In genomic region chr5:123974616-123975111, GRCm38 (mm10) we compare ENCODE assay signal across 7 mouse cellular contexts. TPM values are rescaled to one million over a fixed set of nuclear protein-coding genes. Genes with fewer than 3 reads are reported as not detected.
DNase-seq lines count a peak whose midpoint lies in the region; ATAC-seq lines count a peak whose summit lies in the region.

No protein-coding gene starts in this region.

- 0 out of 2 replicates have a peak, but pooled peaks cover 7% of the 10 kb centered on the region for H3K27me3 ChIP-seq in forebrain, embryonic 15.5 days
- H3K27me3 ChIP-seq in limb, embryonic 13.5 days, result peaks cover 35% of the 10 kb centered on the region
- H3K27me3 ChIP-seq in midbrain, embryonic 16.5 days (ENCODE audit: control insufficient read depth, insufficient read depth, low read depth, low read length), result no peaks in the 10 kb centered on the region

- H3K4me1 ChIP-seq in forebrain, embryonic 15.5 days, result peaks cover 21% of the 10 kb centered on the region
- peaks cover 26% of the 10 kb centered on the region for H3K4me1 ChIP-seq in limb, embryonic 13.5 days
- peaks cover 13% of the 10 kb centered on the region for H3K4me1 ChIP-seq in midbrain, embryonic 16.5 days (ENCODE audit: control insufficient read depth, insufficient read depth, low read length)

- no peak overlapping the region for H3K9ac ChIP-seq in forebrain, embryonic 15.5 days (replicated peaks)
- no peak overlapping the region for H3K9ac ChIP-seq in limb, embryonic 13.5 days
- H3K9ac ChIP-seq in midbrain, embryonic 16.5 days (ENCODE audit: low read depth, low read length), result peak overlapping the region; percentile 89

- ATAC-seq in forebrain, embryonic 15.5 days (replicated peaks), result no peak
- no peak for ATAC-seq in limb, embryonic 13.5 days (ENCODE audit: low FRiP score, low read depth)
- ATAC-seq in midbrain, embryonic 16.5 days, result no peak

- peak overlapping the region; percentile 87 for H3K4me2 ChIP-seq in forebrain, embryonic 15.5 days (replicated peaks)
- peak overlapping the region; percentile 89 for H3K4me2 ChIP-seq in limb, embryonic 13.5 days (replicated peaks)
- peak overlapping the region; percentile 86 for H3K4me2 ChIP-seq in midbrain, embryonic 16.5 days (ENCODE audit: low read length)

- WGBS in forebrain, embryonic 15.5 days, result 20% methylated on average over 11 of the region's 11 CpGs
- WGBS in limb, embryonic 13.5 days, result 20% methylated on average over 11 of the region's 11 CpGs
- 22% methylated on average over 11 of the region's 11 CpGs for WGBS in midbrain, embryonic 16.5 days

- H3K27ac ChIP-seq in forebrain, embryonic 15.5 days (replicated peaks), result 0 out of 2 replicates have a peak overlapping the region, but pooled peaks have one; percentile 21
- H3K27ac ChIP-seq in limb, embryonic 13.5 days, result no peak overlapping the region
- H3K27ac ChIP-seq in midbrain, embryonic 16.5 days (ENCODE audit: low read length), result no peak overlapping the region

- peak; percentile 83 for DNase-seq in 416B (ENCODE audit: low read depth)
- peak; percentile 84 for DNase-seq in CD4-positive helper T cell, adult 2 months (ENCODE audit: low read depth, low spot score)
- DNase-seq in layer of hippocampus, postnatal 25 days (ENCODE audit: extremely low spot score in 1 of 2, low spot score in 1 of 2), result no peak
- no peak for DNase-seq in layer of hippocampus, adult 8-10 months (ENCODE audit: low spot score in 2 of 2)

- no peaks in the 10 kb centered on the region for H3K9me3 ChIP-seq in forebrain, embryonic 15.5 days
- H3K9me3 ChIP-seq in limb, embryonic 13.5 days, result no peaks in the 10 kb centered on the region
- H3K9me3 ChIP-seq in midbrain, embryonic 16.5 days (replicated peaks; ENCODE audit: control insufficient read depth, low read length, poor library complexity, severe bottlenecking), result no peaks in the 10 kb centered on the region

- H3K36me3 ChIP-seq in forebrain, embryonic 15.5 days, result no peaks in the 10 kb centered on the region
- H3K36me3 ChIP-seq in limb, embryonic 13.5 days, result no peaks in the 10 kb centered on the region
- H3K36me3 ChIP-seq in midbrain, embryonic 16.5 days (ENCODE audit: control insufficient read depth, insufficient read depth, low read length), result no peaks in the 10 kb centered on the region

- peak overlapping the region; percentile 77 for H3K4me3 ChIP-seq in forebrain, embryonic 15.5 days
- peak overlapping the region; percentile 74 for H3K4me3 ChIP-seq in limb, embryonic 13.5 days
- H3K4me3 ChIP-seq in midbrain, embryonic 16.5 days (ENCODE audit: low read depth, low read length), result peak overlapping the region; percentile 80

RNA-seq across cellular contexts. Expression of gene Hip1r, which starts 1.2 kb away (rescaled TPM):
- 26.9 and 27.5 TPM in 2 replicates for polyA plus RNA-seq in forebrain, embryonic 15.5 days (2015; fragmentation: Nextera tagmentation; extraction: Ambion mirVana)
- 8.6 and 8.8 TPM in 2 replicates for polyA plus RNA-seq in limb, embryonic 13.5 days (2015; fragmentation: Nextera tagmentation; extraction: Ambion mirVana)
- 33.5 and 34.3 TPM in 2 replicates for polyA plus RNA-seq in midbrain, embryonic 16.5 days (2015; fragmentation: Nextera tagmentation; extraction: Ambion mirVana)
- total RNA-seq in layer of hippocampus, postnatal 25 days (2021), result 10 to 100 TPM; 48.8 to 51.3 TPM
- total RNA-seq in layer of hippocampus, adult 8-10 months (2022), result 10 to 100 TPM; 33.5 to 47.0 (median 44.6) TPM

RNA-seq across cellular contexts. Expression of gene Ccdc62, which starts 44.2 kb away (rescaled TPM):
- 3.5 and 5.8 TPM in 2 replicates for polyA plus RNA-seq in forebrain, embryonic 15.5 days (2015; fragmentation: Nextera tagmentation; extraction: Ambion mirVana)
- polyA plus RNA-seq in limb, embryonic 13.5 days (2015; fragmentation: Nextera tagmentation; extraction: Ambion mirVana), result 7.0 and 7.4 TPM in 2 replicates
- 4.2 and 4.9 TPM in 2 replicates for polyA plus RNA-seq in midbrain, embryonic 16.5 days (2015; fragmentation: Nextera tagmentation; extraction: Ambion mirVana)
- total RNA-seq in layer of hippocampus, postnatal 25 days (2021), result 1 to 10 TPM; 3.5 to 4.3 TPM
- 1 to 10 TPM; 2.1 to 7.2 (median 5.2) TPM for total RNA-seq in layer of hippocampus, adult 8-10 months (2022)

RNA-seq across cellular contexts. Expression of gene Gm43518, which starts 47.4 kb away (rescaled TPM):
- 1.8 and 3.7 TPM in 2 replicates for polyA plus RNA-seq in forebrain, embryonic 15.5 days (2015; fragmentation: Nextera tagmentation; extraction: Ambion mirVana)
- polyA plus RNA-seq in limb, embryonic 13.5 days (2015; fragmentation: Nextera tagmentation; extraction: Ambion mirVana), result 4.1 and 5.5 TPM in 2 replicates
- 2.6 and 3.6 TPM in 2 replicates for polyA plus RNA-seq in midbrain, embryonic 16.5 days (2015; fragmentation: Nextera tagmentation; extraction: Ambion mirVana)
- 1 to 10 TPM in 1 of 2 experiments, under 1 TPM in 1; 0.54 to 1.4 TPM for total RNA-seq in layer of hippocampus, postnatal 25 days (2021)
- total RNA-seq in layer of hippocampus, adult 8-10 months (2022), result 1 to 10 TPM in 3 of 4 experiments, under 1 TPM in 1; 0.87 to 2.4 (median 1.9) TPM

RNA-seq across cellular contexts. Expression of gene Vps37b, which starts 57.4 kb away (rescaled TPM):
- polyA plus RNA-seq in forebrain, embryonic 15.5 days (2015; fragmentation: Nextera tagmentation; extraction: Ambion mirVana), result 106 and 109 TPM in 2 replicates
- 40.9 and 43.7 TPM in 2 replicates for polyA plus RNA-seq in limb, embryonic 13.5 days (2015; fragmentation: Nextera tagmentation; extraction: Ambion mirVana)
- 59.5 and 62.0 TPM in 2 replicates for polyA plus RNA-seq in midbrain, embryonic 16.5 days (2015; fragmentation: Nextera tagmentation; extraction: Ambion mirVana)
- 10 to 100 TPM; 41.2 to 47.2 TPM for total RNA-seq in layer of hippocampus, postnatal 25 days (2021)
- total RNA-seq in layer of hippocampus, adult 8-10 months (2022), result 10 to 100 TPM; 35.9 to 39.4 (median 36.6) TPM

Comparison
In these comparisons a context has a peak if more than half of its experiments do, and no peak if none do; other contexts are left out.
1. DNase-seq: peak in 416B (single experiment) and CD4-positive helper T cell, adult 2 months (single experiment); none in layer of hippocampus, postnatal 25 days (0 of 2) and layer of hippocampus, adult 8-10 months (0 of 2).
2. Peak in every context shown above with its lines, with median percentiles within 50 percentile points of each other: H3K4me2 ChIP-seq and H3K4me3 ChIP-seq.